Mouse (Mus musculus): ENCODE measurements around the gene 1700029F12Rik. TPM values are rescaled to one million over a fixed set of nuclear protein-coding genes. Genes with fewer than 3 reads are reported as not detected.

1700029F12Rik gene
- polyA plus RNA-seq, 1 experiment from 2014 or later = not detected

DNA sequence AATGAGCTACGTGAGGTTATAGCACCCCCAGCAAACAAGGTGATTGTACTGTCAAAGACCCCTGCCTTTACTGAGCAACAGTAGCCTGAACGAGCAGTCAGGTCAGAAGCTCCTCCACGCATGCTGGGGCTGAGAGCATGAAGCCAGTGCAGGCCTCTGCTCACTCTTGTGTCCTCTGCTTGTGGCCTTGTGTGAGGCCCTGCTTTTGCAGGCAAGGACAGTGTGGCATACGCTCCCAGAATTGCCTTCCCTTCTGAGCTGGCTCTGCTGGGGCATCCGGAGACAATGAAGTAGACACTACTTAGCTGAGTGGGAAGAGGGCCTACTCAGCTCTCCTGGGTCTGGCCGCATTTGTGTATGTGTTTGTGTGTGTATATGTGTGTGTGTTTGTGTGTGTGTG lies 25.6 kb upstream of the 1700029F12Rik start:
- Histone ChIP-seq H3K9ac (ENCODE audit: low read depth, low read length) (no peak overlapping the region), H3K4me3 (ENCODE audit: low read depth, low read length) (no peak overlapping the region), H3K9me3 (ENCODE audit: control insufficient read depth, low read length) (no peaks in the 10 kb centered on the region), H3K27ac (replicated peaks; ENCODE audit: low read depth, low read length) (no peak overlapping the region), H3K27me3 (replicated peaks; ENCODE audit: control insufficient read depth, insufficient read depth, low read length) (no peaks in the 10 kb centered on the region), H3K4me2 (ENCODE audit: low read depth, low read length) (no peak overlapping the region), H3K4me1 (ENCODE audit: control insufficient read depth, insufficient read depth, low read length) (no peaks in the 10 kb centered on the region), H3K36me3 (ENCODE audit: control insufficient read depth, insufficient read depth, low read length) (no peaks in the 10 kb centered on the region)
- no peak for ATAC-seq (ENCODE audit: low read depth)
- no peak for DNase-seq (ENCODE audit: low spot score)
- 96% methylated on average over 6 of the region's 6 CpGs for WGBS

DNA sequence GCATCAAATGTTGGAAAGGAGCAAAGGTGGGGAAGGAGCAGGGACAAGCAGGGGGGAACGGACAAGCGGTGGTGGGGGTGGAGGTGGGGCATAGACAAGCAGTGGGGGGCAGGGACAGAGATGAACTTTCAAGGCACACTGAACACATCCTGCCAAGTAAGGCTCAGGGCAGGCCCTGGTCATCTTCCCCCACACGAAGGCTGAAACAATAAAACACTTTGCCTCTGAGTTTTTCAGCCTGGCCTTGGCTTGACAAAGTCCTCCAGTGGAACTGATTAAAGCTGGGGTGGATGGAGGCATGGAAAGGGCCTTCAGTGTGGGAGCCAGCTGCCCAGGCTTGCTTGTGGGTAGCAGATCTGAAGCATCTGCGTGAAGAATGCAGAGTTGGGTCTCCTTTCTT lies 23.7 kb upstream of the 1700029F12Rik start:
- no peaks in the 10 kb centered on the region for H3K9me3 ChIP-seq (ENCODE audit: control insufficient read depth, low read length)
- H3K9ac ChIP-seq (ENCODE audit: low read depth, low read length) = no peak overlapping the region
- no peak for DNase-seq (ENCODE audit: low spot score)
- H3K27ac ChIP-seq (replicated peaks; ENCODE audit: low read depth, low read length) = no peak overlapping the region
- no peaks in the 10 kb centered on the region for H3K36me3 ChIP-seq (ENCODE audit: control insufficient read depth, insufficient read depth, low read length)
- H3K27me3 ChIP-seq (replicated peaks; ENCODE audit: control insufficient read depth, insufficient read depth, low read length) = no peaks in the 10 kb centered on the region
- no peak for ATAC-seq (ENCODE audit: low read depth)
- no peak overlapping the region for H3K4me2 ChIP-seq (ENCODE audit: low read depth, low read length)
- 36% methylated on average over 4 of the region's 4 CpGs for WGBS
- H3K4me1 ChIP-seq (ENCODE audit: control insufficient read depth, insufficient read depth, low read length) = no peaks in the 10 kb centered on the region
- H3K4me3 ChIP-seq (ENCODE audit: low read depth, low read length) = no peak overlapping the region

DNA sequence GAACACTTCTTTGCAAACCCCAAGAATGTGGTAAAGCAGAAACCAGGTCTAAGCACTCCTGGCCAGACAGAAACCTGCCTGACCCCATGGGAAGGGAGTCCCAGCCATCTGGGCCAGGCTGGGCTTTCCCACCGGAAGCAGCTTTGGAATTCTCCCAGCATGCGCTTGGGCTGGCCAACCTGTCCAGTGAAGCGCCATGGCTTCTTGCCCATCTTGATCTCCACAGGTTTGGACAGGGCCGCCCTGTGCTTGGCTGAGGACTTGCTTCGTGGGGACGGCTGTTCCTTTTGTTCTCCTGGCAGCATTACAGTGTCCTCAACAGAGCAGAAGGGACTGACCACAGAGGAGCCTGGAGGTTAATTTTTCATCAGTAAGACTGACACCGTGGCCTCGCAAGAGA lies 19.7 kb upstream of the 1700029F12Rik start:
- no peak overlapping the region for H3K4me2 ChIP-seq (ENCODE audit: low read depth, low read length)
- DNase-seq (ENCODE audit: low spot score) = no peak
- no peak overlapping the region for H3K27ac ChIP-seq (replicated peaks; ENCODE audit: low read depth, low read length)
- H3K4me1 ChIP-seq (ENCODE audit: control insufficient read depth, insufficient read depth, low read length) = no peaks in the 10 kb centered on the region
- no peaks in the 10 kb centered on the region for H3K9me3 ChIP-seq (ENCODE audit: control insufficient read depth, low read length)
- WGBS = 83% methylated on average over 8 of the region's 8 CpGs
- no peak overlapping the region for H3K4me3 ChIP-seq (ENCODE audit: low read depth, low read length)
- no peaks in the 10 kb centered on the region for H3K36me3 ChIP-seq (ENCODE audit: control insufficient read depth, insufficient read depth, low read length)
- H3K9ac ChIP-seq (ENCODE audit: low read depth, low read length) = no peak overlapping the region
- no peak for ATAC-seq (ENCODE audit: low read depth)
- no peaks in the 10 kb centered on the region for H3K27me3 ChIP-seq (replicated peaks; ENCODE audit: control insufficient read depth, insufficient read depth, low read length)

DNA sequence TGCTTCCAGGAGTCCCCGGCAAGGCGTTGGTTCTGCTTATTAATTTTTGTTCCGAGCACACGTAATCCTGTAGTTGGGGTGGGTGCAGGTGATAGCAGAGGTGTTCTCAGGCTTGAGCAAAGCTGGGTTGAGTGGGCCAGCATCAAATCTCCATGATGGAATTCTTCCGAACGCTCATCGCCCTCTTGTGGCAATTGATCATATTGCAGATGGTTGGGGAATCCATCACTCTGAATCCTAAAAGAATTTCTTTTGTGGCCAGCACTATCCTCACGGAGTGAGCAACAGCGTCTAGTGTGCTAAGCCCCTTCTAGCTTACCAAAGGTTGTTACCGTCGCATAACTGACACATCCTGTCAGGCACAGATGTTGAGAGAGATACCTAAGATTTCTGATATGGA lies 18.5 kb upstream of the 1700029F12Rik start:
- Histone ChIP-seq H3K36me3 (ENCODE audit: control insufficient read depth, insufficient read depth, low read length) (no peaks in the 10 kb centered on the region), H3K4me3 (ENCODE audit: low read depth, low read length) (no peak overlapping the region), H3K9ac (ENCODE audit: low read depth, low read length) (no peak overlapping the region), H3K27me3 (replicated peaks; ENCODE audit: control insufficient read depth, insufficient read depth, low read length) (no peaks in the 10 kb centered on the region), H3K4me2 (ENCODE audit: low read depth, low read length) (no peak overlapping the region), H3K4me1 (ENCODE audit: control insufficient read depth, insufficient read depth, low read length) (no peaks in the 10 kb centered on the region), H3K9me3 (ENCODE audit: control insufficient read depth, low read length) (no peaks in the 10 kb centered on the region), H3K27ac (replicated peaks; ENCODE audit: low read depth, low read length) (no peak overlapping the region)
- DNase-seq (ENCODE audit: low spot score) (peak; percentile 70), ATAC-seq (ENCODE audit: low read depth) (peak; percentile 26; the same call in 1 of the 2 replicates)
- WGBS = 14% methylated on average over 11 of the region's 11 CpGs

DNA sequence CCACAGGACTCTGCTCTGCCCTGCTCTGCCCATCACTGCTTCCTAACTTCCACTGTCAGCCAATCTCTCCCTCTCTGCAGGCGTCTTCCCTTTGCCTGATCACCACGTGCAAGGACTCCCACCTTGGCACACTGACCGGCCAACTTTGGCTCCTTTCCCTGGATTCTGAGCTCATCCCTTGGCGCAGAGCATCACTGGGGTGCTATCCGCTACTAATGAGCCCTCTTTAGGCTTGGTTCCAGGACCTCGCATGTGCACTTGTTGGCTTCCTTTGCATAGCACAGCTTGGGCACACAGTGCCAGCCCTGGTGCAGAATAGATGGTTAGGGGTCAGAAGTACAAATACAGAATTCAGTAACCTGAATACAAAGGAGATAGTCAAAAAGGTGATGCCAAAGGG lies 17.0 kb upstream of the 1700029F12Rik start:
- Histone ChIP-seq H3K27ac (replicated peaks; ENCODE audit: low read depth, low read length) (no peak overlapping the region), H3K27me3 (replicated peaks; ENCODE audit: control insufficient read depth, insufficient read depth, low read length) (no peaks in the 10 kb centered on the region), H3K9ac (ENCODE audit: low read depth, low read length) (no peak overlapping the region), H3K36me3 (ENCODE audit: control insufficient read depth, insufficient read depth, low read length) (no peaks in the 10 kb centered on the region), H3K4me2 (ENCODE audit: low read depth, low read length) (no peak overlapping the region), H3K4me1 (ENCODE audit: control insufficient read depth, insufficient read depth, low read length) (no peaks in the 10 kb centered on the region), H3K4me3 (ENCODE audit: low read depth, low read length) (no peak overlapping the region), H3K9me3 (ENCODE audit: control insufficient read depth, low read length) (no peaks in the 10 kb centered on the region)
- WGBS = 83% methylated on average over 6 of the region's 6 CpGs
- ATAC-seq (ENCODE audit: low read depth) = no peak
- no peak for DNase-seq (ENCODE audit: low spot score)

DNA sequence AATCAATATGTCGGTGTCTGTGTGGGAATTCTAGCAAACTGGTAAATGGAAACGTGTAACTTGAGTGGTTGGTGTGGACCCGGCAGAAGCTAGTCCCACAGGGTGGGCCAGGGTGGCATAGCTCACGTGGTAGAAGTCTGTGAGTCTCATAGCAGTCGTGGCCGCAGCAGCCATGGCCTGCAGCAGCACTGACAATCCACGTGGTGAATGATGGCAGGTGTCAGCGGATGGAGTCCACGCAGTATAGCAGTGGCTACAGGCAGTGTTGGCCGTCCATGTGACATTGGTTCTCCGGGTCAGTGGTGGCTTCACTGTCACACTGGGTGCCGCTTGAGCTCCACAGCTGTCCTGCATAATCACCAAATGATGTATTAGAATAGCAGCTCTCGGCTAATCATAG lies 4.1 kb downstream of the 1700029F12Rik start:
- 89% methylated on average over 13 of the region's 13 CpGs for WGBS
- ATAC-seq (ENCODE audit: low read depth) = no peak
- H3K27ac ChIP-seq (replicated peaks; ENCODE audit: low read depth, low read length) = no peak overlapping the region
- DNase-seq (ENCODE audit: low spot score) = no peak
- H3K9ac ChIP-seq (ENCODE audit: low read depth, low read length) = no peak overlapping the region
- H3K4me3 ChIP-seq (ENCODE audit: low read depth, low read length) = no peak overlapping the region
- H3K4me1 ChIP-seq (ENCODE audit: control insufficient read depth, insufficient read depth, low read length) = no peaks in the 10 kb centered on the region
- no peaks in the 10 kb centered on the region for H3K27me3 ChIP-seq (replicated peaks; ENCODE audit: control insufficient read depth, insufficient read depth, low read length)
- no peaks in the 10 kb centered on the region for H3K36me3 ChIP-seq (ENCODE audit: control insufficient read depth, insufficient read depth, low read length)
- no peaks in the 10 kb centered on the region for H3K9me3 ChIP-seq (ENCODE audit: control insufficient read depth, low read length)
- no peak overlapping the region for H3K4me2 ChIP-seq (ENCODE audit: low read depth, low read length)

DNA sequence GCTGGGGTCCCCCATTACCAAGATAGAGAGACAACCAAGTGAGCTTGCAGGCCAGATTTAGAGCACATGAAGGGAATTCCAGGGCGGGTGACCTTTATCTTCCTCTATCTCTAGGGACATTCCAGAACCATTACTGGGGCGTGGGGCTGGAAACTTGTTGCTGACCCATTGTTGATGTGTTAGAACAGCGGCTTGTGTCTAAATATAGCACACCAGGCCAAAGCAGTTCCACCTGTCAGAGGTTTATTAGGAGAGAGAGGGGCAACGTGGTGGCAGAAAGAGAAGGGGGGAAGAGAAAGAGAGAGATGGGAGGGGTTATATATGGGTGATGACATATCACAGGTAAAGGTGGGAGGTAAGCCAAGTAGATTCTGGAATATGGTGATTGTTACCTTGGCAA lies 12.3 kb downstream of the 1700029F12Rik start:
- WGBS = 38% methylated on average over 4 of the region's 4 CpGs
- Histone ChIP-seq H3K4me3 (ENCODE audit: low read depth, low read length) (no peak overlapping the region), H3K9me3 (ENCODE audit: control insufficient read depth, low read length) (no peaks in the 10 kb centered on the region), H3K27me3 (replicated peaks; ENCODE audit: control insufficient read depth, insufficient read depth, low read length) (no peaks in the 10 kb centered on the region), H3K9ac (ENCODE audit: low read depth, low read length) (no peak overlapping the region), H3K4me2 (ENCODE audit: low read depth, low read length) (no peak overlapping the region), H3K36me3 (ENCODE audit: control insufficient read depth, insufficient read depth, low read length) (no peaks in the 10 kb centered on the region), H3K4me1 (ENCODE audit: control insufficient read depth, insufficient read depth, low read length) (no peaks in the 10 kb centered on the region), H3K27ac (replicated peaks; ENCODE audit: low read depth, low read length) (no peak overlapping the region)
- DNase-seq (ENCODE audit: low spot score) (no peak), ATAC-seq (ENCODE audit: low read depth) (no peak)

DNA sequence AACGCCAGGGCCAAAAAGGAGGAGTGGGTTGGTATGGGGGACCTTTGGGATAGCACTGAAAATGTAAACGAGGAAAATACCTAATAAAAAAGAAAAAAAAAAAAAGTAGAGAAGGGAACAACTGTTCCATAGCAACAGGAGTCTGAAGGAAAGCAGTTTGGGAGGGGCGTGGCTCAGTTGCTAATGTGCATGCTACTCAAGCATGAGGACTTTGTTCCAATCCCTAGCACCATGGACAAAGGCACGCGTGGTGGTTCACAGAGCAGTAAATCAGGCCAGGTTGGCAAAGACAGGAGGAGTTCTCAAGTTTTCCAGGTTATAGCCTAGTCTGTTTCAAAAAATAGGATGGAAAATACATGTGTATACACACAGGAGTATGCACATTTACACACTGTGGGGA lies 14.0 kb downstream of the 1700029F12Rik start:
- Histone ChIP-seq H3K9ac (ENCODE audit: low read depth, low read length) (no peak overlapping the region), H3K4me3 (ENCODE audit: low read depth, low read length) (no peak overlapping the region), H3K9me3 (ENCODE audit: control insufficient read depth, low read length) (no peaks in the 10 kb centered on the region), H3K36me3 (ENCODE audit: control insufficient read depth, insufficient read depth, low read length) (no peaks in the 10 kb centered on the region), H3K27ac (replicated peaks; ENCODE audit: low read depth, low read length) (no peak overlapping the region), H3K27me3 (replicated peaks; ENCODE audit: control insufficient read depth, insufficient read depth, low read length) (no peaks in the 10 kb centered on the region), H3K4me1 (ENCODE audit: control insufficient read depth, insufficient read depth, low read length) (no peaks in the 10 kb centered on the region), H3K4me2 (ENCODE audit: low read depth, low read length) (no peak overlapping the region)
- ATAC-seq (ENCODE audit: low read depth) = no peak
- peak; percentile 15 for DNase-seq (ENCODE audit: low spot score)
- 79% methylated on average over 5 of the region's 5 CpGs for WGBS

DNA sequence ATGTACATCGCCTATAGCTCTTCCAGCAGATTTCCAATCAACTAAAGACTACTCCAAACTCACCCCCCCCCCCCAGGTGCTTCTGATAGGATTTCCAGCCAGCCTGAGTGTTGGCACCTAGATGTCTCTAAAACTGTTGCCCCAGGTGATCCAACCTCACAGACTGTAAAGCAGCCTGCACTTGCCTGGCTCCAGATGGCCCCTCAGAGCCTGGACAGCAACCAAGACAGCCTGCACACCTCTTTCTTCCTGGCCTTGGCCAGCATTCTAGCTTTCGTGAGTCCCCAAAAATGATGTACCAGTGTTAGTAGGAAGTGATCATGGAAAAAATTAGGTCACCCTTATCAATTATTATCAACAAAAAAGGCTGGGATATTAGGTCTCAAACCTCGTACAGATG lies 16.5 kb downstream of the 1700029F12Rik start:
- Histone ChIP-seq H3K4me3 (ENCODE audit: low read depth, low read length) (no peak overlapping the region), H3K27me3 (replicated peaks; ENCODE audit: control insufficient read depth, insufficient read depth, low read length) (no peaks in the 10 kb centered on the region), H3K4me1 (ENCODE audit: control insufficient read depth, insufficient read depth, low read length) (no peaks in the 10 kb centered on the region), H3K4me2 (ENCODE audit: low read depth, low read length) (no peak overlapping the region), H3K27ac (replicated peaks; ENCODE audit: low read depth, low read length) (no peak overlapping the region), H3K9me3 (ENCODE audit: control insufficient read depth, low read length) (no peaks in the 10 kb centered on the region), H3K36me3 (ENCODE audit: control insufficient read depth, insufficient read depth, low read length) (no peaks in the 10 kb centered on the region), H3K9ac (ENCODE audit: low read depth, low read length) (no peak overlapping the region)
- DNase-seq (ENCODE audit: low spot score) (no peak), ATAC-seq (ENCODE audit: low read depth) (no peak)
- WGBS = 82% methylated on average over 3 of the region's 3 CpGs

All from embryonic facial prominence, embryonic 14.5 days (tissue).